Mouse (Mus musculus) brain, embryonic 14.5 days (tissue): Measurements from ENCODE around the gene Cnga1. TPM values are rescaled to one million over a fixed set of nuclear protein-coding genes. Genes with fewer than 3 reads are reported as not detected.
"Not testable (repeated sequence)": the region's sequence is repeated elsewhere in the genome, so short reads cannot be mapped to it uniquely, and the experiment has no call there.

Experiments used
- DNase-seq: peaks from one replicate; pipeline ENCODE4 v3.0.0-alpha.2; 2011; ENCODE audit warnings: low read depth
- CTCF ChIP-seq: fragments of 200-500 bp; IDR thresholded peaks from 2 replicates; pipeline ENCODE4 v1.5.1; 2012; ENCODE audit warnings: inconsistent platforms, mild to moderate bottlenecking, moderate library complexity, borderline replicate concordance; ENCODE audit not compliant: insufficient read depth, insufficient read length; ENCODE audit errors: extremely low read depth
- POLR2A ChIP-seq: fragments of 200-500 bp; IDR thresholded peaks from 2 replicates; pipeline ENCODE4 v1.6.1; 2012; ENCODE audit warnings: mild to moderate bottlenecking, inconsistent platforms, borderline replicate concordance; ENCODE audit not compliant: poor library complexity, insufficient read depth, insufficient read length, severe bottlenecking; ENCODE audit errors: extremely low read depth
- polyA plus RNA-seq: library from polyadenylated mRNA; depleted of rRNA; stranded (reverse); fragments of >200 nt; gene quantifications from 2 replicates; pipeline ENCODE4 v1.2.3, GENCODE M21; 2012; rRNA removed

The Cnga1 gene
- polyA plus RNA-seq, 1 experiment = not detected

DNA sequence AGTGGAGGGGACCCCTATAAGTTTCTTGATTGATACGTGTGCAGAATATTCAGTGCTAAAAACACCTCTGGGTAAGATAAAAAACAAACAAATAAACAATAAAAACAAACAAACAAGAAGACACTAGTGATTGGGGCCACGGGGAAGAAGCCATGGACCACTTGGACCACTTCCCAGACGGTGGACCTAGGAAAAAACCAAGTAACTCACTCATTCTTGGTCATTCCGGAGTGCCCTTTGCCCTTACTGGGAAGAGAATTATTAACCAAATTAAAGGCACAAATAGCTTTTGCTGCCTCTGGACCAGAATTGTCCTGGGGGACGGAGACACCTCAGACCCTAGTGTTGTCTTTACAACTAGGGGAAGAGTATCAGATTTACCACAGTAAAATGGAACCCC is 78.5 kb downstream of the Cnga1 start:
- no peak for DNase-seq
- TF ChIP-seq POLR2A (no peak), CTCF (no peak)

- not testable (repeated sequence) for DNase-seq
Measured at GRCm38 (mm10) chr5:72563183-72563582, 80.9 kb downstream of the Cnga1 start.

DNA sequence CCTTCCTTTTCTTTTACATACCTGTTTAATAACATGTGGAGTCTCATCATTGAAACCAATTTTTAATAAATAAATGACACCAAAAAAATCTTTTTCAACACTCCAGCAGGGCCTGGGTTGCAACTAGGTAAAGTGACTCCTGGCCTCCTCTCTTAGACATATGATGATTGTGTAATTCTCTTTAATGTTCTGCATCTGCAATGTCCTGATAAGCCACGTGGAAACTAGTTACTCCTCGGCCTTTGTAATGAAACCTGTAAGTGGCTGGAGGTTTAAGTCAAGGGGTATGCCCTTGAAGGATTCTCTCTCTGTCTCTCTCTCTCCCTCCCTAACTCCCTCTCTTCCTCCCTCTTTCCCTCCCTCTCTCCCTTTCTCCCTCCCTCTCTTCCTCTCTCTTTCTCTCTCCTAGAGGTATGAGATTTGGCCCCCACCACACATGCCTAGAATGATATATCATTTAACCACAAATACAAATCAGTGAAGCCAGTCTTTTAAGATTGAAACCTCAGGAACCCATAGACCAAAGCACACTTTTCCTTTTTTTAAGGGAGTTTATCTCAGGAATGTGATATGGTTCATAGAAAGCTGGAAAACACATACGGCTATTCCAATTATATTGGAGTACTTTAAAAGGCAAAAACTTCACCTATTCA is 83.0 kb downstream of the Cnga1 start:
- no peak for DNase-seq
- TF ChIP-seq CTCF = no peak
- no peak for TF ChIP-seq POLR2A

DNA sequence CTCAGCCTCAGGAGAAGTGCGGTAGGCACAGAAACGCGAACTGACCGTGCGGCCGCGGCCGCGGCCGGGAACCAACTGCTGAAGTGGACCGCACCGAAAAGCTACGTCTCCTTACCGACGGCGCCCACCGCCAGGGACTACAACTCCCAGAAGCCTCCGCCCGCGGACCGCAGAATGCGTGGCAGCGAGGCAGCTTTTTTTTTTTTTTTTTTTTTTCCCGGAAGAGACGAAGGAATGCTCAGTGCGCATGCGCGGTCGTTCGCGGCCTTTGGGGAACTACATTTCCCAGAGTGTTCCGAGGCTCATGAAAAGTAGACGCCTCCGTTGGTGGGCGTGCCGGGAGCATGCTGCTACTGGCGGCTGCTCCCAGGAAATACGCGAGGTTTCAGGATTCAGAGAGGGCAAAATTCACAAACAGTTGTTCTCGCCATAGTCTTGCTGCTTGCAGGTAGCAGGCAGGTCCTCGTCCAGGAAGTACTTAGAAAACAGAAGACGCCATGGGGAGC is 84.5 kb downstream of the Cnga1 start, which contains the start of gene Nfxl1:
Gene Nfxl1, minus strand, starts transcription at position 141 of the 506 bp plus-strand sequence.
- peak; percentile 99 for DNase-seq
- no peak for TF ChIP-seq CTCF
- TF ChIP-seq POLR2A = peak; percentile 79; the same call in 1 of the 2 replicates

GRCm38 (mm10) chr5:72558716-72559526 is 85.2 kb downstream of the Cnga1 start:
- peak; percentile 37 for DNase-seq
- TF ChIP-seq CTCF = no peak
- no peak for TF ChIP-seq POLR2A

DNA sequence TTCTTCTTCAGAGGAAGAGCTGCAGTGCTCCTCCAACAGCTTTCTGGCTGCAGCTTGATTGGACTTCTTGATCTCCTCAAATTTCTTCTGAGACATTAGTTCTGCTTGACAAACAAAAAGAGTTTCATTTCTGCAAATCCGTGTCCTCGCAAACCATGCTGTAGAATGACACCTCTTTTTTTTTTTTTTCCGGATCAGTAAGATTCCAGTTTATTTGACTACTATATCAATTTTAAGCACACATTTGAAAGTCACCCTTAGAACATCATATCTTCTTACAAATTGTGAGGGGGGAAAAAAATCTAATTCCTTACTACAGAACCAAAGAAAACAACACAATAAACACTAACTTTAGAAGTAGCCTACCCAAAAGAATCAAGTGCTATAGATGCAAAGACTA is 87.8 kb downstream of the Cnga1 start:
- no peak for DNase-seq

More for the DNA sequence above, 87.8 kb downstream of the Cnga1 start:
- TF ChIP-seq POLR2A = no peak
- no peak for TF ChIP-seq CTCF

Other genes with a start within 250 kb of the Cnga1 start
- 0.81 and 2.3 TPM in 2 replicates for gene Corin, start 139.8 kb downstream of the Cnga1 start, polyA plus RNA-seq
- gene Nfxl1, start 84.6 kb downstream of the Cnga1 start, polyA plus RNA-seq = 14.7 and 21.6 TPM in 2 replicates
- gene Zar1, start 63.0 kb downstream of the Cnga1 start, polyA plus RNA-seq = 1.6 and 2.0 TPM in 2 replicates
- 3.5 and 4.6 TPM in 2 replicates for gene Gm5868, start 56.7 kb downstream of the Cnga1 start, polyA plus RNA-seq
- gene Nipal1, start 3.5 kb upstream of the Cnga1 start, polyA plus RNA-seq = 0.52 and 0.54 TPM in 2 replicates
- gene Txk, start 108.5 kb upstream of the Cnga1 start, polyA plus RNA-seq = 0.07 and 0.08 TPM in 2 replicates
- gene Tec, start 224.2 kb upstream of the Cnga1 start, polyA plus RNA-seq = 2.9 and 3.9 TPM in 2 replicates